Mouse (Mus musculus) CH12.LX (cell line): ENCODE results near the gene Fam162a.

ENCODE experiments used
- CHD2 ChIP-seq: IDR thresholded peaks from 2 replicates; pipeline ENCODE4 v1.6.1; 2011; ENCODE audit warnings: low read length, improper control_type of control experiment
- GABPA ChIP-seq: IDR thresholded peaks from 2 replicates; pipeline ENCODE4 v1.6.1; 2012; ENCODE audit warnings: low read depth, low read length, improper control_type of control experiment, inconsistent platforms; ENCODE audit not compliant: insufficient replicate concordance
- MAFK ChIP-seq: IDR thresholded peaks from 2 replicates; pipeline ENCODE4 v1.6.1; 2011; ENCODE audit warnings: low read length, improper control_type of control experiment; ENCODE audit not compliant: insufficient replicate concordance
- MAZ ChIP-seq: IDR thresholded peaks from 2 replicates; pipeline ENCODE4 v1.6.1; 2012; ENCODE audit warnings: low read depth, mild to moderate bottlenecking, inconsistent platforms, low read length, improper control_type of control experiment, moderate library complexity
- MXI1 ChIP-seq: IDR thresholded peaks from 2 replicates; pipeline ENCODE4 v1.6.1; 2011; ENCODE audit warnings: mild to moderate bottlenecking, low read depth, low read length, improper control_type of control experiment
- POLR2A ChIP-seq: IDR thresholded peaks from 2 replicates; pipeline ENCODE4 v1.6.1; 2011; ENCODE audit warnings: low read depth, mild to moderate bottlenecking, improper control_type of control experiment, low read length
- POLR2AphosphoS2 ChIP-seq: IDR thresholded peaks from 2 replicates; pipeline ENCODE4 v1.6.1; 2011; ENCODE audit warnings: low read depth, low read length, improper control_type of control experiment
- TCF12 ChIP-seq: IDR thresholded peaks from 2 replicates; pipeline ENCODE4 v1.6.1; 2014; ENCODE audit warnings: low read depth, mild to moderate bottlenecking, inconsistent platforms, low read length, improper control_type of control experiment
- ZC3H11A ChIP-seq: IDR thresholded peaks from 2 replicates; pipeline ENCODE4 v1.6.1; 2012; ENCODE audit warnings: low read depth, mild to moderate bottlenecking, inconsistent platforms, low read length, improper control_type of control experiment

DNA sequence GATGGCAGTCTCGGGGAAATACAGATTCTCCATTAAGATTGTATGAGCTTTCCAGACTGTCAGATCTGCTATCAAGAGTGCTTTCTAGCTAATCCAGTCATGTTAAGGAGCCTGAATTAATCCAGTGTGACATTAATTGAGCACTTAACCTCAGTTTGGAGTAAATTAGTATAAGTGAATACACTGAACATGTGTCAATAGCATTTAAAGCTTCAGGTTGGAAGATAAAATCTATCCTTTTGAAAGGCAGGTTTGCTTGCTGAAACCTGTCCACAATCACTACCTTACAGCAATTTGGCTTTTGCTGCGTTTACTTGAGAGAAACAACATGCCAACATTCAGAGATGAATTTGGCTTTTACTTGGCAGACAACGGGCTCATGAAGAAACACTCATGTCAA lies 22.7 kb upstream of the Fam162a start:
- no peak for TF ChIP-seq POLR2A
- no peak for TF ChIP-seq ZC3H11A
- TF ChIP-seq MAZ = no peak
- TF ChIP-seq GABPA = no peak
- TF ChIP-seq MAFK = no peak
- TF ChIP-seq CHD2 = no peak
- TF ChIP-seq POLR2AphosphoS2 = no peak; the same call in 1 of the 2 replicates
- no peak for TF ChIP-seq MXI1
- no peak for TF ChIP-seq TCF12
